Mouse (Mus musculus): ENCODE measurements around the gene Nod1.
A peak's percentile ranks its signal among the peaks of the same experiment; 100 is the strongest.

Gene Nod1

DNA sequence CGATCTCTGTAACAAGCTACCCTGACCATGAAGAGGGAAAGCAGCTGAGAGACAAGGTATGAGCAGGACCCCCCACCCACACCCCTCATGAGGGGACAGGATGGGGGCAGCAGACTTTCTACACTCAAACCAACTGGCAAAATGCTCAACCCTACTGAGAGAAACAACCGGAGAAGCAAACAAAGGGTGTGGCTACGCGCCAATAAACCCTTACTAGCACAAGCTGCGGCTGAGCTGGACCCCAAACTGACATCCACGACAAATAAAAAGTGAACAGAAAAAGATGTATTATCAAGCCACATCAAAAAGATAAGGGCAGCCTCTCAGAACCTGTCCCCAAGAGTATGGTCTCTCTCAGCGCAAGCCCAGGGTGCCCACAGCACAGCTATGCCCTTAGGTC, 32.3 kb downstream of the Nod1 start:
- DNase-seq (ENCODE audit: low spot score in 2 of 2) = no peak

DNA sequence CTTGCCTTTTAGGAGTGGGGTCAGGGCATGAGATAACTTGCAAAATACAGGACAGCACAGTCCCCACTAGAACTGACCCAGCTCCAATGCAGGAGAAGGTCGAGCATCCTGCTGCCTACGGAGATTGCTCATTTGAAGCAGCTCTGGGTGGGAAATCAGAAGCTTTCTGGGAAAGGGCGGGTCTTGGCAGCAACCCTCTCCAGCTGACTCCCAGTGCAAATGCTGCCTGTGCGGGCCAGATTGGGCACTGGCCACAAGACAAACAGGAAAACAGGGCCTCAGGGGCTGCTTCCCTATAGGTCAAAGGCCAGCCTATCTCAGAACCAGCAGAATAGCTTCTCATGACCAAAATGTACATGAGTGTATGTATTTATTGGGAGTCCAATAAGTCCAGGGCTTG, 32.8 kb downstream of the Nod1 start:
- DNase-seq (ENCODE audit: low spot score in 2 of 2) = no peak

DNA sequence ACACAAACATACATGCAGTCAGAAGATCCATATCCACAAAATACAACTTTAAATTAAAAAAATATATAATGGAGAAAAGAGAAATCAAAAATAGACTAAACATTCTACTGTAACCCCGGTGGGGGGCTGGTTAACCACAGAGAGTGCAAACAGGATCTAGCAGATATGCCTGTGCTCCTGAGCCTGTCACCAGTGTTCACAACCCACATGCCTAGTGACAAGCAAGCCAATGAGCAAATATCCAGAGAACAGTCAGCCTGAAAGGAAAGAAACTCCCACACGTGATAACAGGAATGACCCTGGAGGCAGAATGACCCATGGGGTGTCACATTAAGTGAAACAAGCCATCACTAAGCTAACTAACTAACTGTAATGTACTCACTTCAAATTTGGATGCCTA, 35.9 kb downstream of the Nod1 start:
- no peak for DNase-seq (ENCODE audit: low spot score in 2 of 2)

DNA sequence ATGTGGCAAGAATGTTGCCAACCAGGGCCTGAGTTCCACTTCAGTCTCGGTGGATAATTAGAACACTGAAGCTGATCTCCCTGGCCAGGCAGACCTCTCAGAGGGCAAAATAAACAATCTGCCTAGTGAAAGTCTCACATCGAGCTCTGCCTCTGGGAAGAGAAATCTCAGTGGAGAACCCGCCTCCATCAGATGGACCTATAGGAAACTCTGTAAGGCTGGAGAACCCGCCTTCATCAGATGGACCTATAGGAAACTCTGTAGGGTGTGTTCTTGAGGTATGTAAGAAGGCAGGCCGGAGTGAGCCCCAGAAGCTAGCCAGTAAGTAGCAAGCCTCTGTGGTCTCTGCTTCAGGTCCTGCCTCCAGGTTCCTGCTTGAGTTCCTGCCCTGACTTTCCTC, 37.5 kb downstream of the Nod1 start:
- no peak for DNase-seq (ENCODE audit: low spot score in 2 of 2)

DNA sequence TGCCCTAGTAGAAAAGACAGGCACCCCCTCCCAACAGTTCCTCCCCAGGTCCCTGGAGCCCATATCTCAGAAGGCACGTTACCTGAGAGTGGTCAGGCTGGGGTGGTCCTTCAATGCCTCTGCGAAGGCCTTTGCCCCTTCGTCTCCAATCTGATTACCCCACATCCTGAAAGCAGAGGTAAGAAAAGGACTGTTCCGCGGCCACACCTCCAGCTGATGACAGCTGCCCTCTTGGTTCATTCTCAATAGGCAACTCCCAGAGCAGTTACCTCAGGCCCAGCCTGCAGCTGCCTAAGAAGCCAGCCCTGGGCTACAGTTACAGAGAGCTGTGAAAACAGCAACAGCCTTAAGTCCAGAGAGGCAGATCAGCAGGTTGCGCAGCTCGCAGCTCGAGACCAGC, 38.1 kb downstream of the Nod1 start:
- no peak for DNase-seq (ENCODE audit: low spot score in 2 of 2)

DNA sequence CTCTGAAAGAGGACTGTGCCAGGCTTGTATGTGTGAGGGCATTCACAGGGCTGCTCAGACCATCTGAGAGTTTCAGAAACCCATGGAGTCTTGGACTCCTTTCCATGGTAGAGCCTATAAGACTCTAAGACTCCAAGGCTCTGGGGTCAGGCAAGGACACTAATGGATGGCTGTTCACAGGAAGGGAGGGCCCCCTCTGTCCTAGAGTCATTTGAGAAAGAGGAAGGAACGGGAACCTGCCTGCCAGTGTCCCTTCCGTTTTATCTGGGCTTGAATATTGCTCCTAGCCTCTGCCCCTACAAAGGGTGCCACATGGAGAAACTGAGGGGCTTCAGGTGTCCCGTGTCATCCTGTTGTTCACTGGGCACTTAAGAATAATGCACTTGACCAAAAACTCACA, 38.5 kb downstream of the Nod1 start:
- no peak for DNase-seq (ENCODE audit: low spot score in 2 of 2)

DNA sequence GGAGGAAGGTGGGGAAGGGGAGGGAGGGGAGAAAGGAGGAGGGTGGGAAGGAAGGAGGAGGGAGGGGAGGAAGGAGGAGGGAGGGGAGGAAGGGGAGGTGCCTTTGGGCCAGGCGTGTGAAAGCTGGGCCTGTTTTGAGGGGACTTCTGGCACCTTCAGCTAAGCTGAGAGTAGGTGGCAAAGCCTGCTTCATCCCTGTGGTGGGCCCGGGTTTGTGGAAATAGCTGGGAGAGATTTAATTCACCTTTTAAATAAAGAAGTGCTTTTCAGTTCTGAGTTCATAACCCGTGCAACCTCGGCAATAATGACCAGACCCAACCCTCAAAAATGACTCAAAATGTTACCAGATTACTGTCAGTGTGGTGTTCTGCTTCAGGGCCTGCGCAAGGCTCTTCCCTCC, 39.2 kb downstream of the Nod1 start:
- no peak for DNase-seq (ENCODE audit: low spot score in 2 of 2)

DNA sequence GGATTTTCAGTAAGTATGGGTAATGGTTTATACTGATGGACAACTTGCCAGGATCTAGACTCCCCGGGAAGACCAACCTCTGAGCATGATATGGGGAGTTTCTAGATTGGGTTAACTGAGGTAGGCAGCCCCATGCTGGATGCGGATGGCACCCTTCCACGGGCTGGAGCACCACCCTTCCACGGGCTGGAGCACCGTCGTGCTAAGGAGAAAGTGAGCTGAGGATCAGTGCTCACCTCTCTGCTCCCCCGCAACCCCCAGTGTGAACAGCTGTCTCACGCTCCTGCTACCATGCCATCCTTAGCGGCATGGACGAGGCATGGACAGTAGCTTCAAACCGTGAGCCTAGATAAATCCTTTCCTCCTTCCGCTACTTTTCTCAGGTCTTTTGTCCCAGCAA, 39.9 kb downstream of the Nod1 start:
- no peak for DNase-seq (ENCODE audit: low spot score in 2 of 2)

DNA sequence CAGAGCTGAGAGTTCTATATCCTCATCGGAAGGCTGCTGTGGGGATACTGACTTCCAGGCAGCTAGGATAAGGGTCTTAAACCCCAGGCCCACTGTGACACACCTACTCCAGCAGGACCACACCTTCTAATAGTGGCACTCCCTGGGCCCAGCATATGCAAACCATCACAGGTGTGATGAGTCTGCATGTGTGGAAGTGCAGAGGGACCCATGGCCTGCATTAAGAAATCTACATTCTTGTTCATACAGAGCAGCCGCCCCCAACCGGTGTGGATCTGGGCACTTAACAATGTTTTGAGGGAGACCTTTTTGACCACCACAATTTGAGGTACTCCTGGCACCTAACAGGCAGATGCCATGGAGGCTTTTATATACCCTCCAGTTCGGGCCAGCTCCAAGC, 40.8 kb downstream of the Nod1 start:
- DNase-seq (ENCODE audit: low spot score in 2 of 2) = no peak

DNA sequence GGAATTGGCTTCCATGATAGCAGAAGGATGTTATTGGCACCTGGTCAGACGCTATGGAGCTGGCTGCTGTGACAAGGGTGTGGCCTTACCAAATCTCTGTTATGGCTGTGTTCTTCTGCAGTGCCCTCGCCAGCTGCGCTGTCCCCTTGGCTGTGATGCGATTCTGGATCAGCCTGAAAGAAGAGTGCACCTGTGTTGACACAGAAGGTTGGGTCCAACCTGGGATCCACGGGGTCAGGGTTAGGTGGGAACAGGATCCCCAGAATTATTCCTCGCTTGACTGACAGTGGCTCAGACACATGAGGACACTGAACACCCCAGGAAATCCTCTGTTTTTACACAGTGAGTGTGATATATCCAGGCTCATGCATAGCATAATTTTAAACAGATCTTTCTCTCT, 44.5 kb downstream of the Nod1 start:
- no peak for DNase-seq (ENCODE audit: low spot score in 2 of 2)

DNA sequence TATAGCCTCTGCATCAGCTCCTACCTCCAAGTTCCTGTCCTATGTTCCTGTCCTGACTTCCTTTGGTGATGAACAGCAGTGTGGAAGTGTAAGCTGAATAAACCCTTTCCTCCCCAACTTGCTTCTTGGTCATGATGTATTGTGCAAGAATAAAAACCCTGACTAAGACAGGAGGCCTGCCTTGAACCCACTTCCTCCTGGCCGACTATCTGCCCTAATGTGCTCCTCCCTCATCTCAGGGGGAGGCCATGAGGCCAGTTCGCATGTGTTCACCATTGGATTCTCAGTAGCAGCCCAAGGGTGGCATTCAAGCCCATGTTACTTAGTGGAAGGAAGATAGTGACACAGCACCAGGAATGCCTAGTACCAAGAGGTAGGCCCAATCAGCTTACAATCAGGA, 45.5 kb downstream of the Nod1 start:
- DNase-seq (ENCODE audit: low spot score in 2 of 2) = no peak

DNA sequence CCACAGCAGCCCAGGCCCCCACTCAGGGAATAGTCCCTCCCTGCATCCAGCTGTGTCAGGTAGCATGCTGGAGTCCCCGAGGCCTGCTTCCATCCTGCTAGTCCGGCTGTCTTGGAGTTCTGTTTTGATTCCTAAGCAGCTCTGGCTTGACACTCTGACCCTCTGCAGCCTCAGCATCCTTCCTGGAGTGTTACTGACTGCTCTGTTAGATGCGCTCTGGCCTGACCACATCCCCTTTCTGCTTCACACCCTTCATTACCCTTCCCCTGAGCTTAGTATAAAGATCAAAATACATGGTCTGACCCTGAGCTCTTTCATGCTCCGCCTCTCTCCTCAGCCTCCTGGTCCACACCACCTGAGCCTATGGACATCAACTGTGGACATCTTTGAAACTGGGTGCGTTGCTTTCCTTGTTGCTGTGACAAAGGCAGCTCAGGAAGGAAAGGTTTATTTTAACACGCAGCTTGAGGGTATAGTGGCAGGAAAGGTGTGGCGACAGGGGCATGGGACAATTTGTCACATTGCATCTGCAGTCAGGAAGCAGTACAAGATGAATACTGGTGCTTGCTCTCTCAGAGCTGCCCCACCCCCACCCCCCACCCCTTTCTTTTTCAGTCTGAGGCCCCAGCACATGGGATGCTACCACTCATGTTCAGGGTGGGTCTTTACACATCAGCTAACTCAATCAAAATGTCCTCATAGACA, 46.5 kb downstream of the Nod1 start:
- DNase-seq (ENCODE audit: low spot score in 2 of 2) = no peak

DNA sequence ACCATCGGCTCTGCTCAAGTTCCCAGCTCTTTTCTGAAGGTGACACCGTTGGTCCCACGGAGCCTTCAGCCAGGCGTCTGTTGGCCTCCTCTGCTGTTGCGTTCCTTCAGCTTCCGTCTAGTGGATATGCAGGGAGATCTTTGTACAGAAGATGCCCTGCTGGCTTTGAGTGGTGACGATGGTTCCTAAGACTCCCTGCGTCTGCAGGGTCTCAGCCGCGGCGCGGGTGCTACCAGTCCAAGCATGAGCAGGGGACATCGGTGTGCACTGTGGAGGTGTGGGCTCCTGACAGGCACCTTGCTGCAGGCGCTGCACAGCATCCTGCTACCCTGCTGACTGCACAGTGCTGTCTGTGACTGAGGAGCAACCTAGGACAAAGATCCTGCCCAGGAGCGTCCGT, 47.9 kb downstream of the Nod1 start:
- DNase-seq (ENCODE audit: low spot score in 2 of 2) = no peak

DNA sequence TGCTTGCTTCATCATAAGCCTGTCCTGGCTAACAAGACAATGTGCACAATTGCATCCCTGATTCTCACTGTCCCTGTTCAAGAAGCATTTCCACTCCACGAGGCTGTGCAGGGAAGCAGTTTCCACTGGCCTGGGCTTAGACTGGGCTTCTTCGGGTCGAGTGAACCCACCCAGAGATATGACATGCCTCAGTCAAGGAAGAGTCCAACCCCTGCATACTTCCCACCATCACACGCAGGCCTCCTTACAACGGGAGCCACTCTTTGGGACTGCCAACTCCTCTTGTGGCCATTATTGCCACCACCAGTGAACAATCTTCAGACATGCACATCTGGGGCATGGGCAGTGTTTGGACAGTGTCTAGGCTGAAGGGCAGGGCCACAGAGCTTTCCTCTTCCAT, 53.9 kb downstream of the Nod1 start:
- DNase-seq (ENCODE audit: low spot score in 2 of 2) = no peak

DNA sequence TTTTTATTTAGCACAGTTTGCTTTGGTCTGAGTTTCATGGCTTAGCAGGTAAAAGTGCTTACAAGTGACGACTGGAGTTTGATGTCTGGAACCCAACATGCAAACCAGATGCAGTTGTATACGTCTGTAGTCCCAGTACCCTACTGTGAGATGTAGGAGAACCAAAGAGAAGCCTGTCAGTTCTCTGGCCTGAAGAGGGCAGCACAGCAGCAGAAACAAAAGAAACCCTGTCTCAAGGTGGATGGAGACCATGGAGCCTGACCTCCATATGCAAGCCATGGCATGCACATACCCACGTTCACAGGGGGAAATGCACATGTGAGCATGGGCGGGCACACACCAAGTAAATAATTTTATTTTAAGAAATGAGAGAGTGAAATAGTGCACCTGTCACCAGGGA, 54.9 kb downstream of the Nod1 start:
- DNase-seq (ENCODE audit: low spot score in 2 of 2) = peak; percentile 59 to 61

DNA sequence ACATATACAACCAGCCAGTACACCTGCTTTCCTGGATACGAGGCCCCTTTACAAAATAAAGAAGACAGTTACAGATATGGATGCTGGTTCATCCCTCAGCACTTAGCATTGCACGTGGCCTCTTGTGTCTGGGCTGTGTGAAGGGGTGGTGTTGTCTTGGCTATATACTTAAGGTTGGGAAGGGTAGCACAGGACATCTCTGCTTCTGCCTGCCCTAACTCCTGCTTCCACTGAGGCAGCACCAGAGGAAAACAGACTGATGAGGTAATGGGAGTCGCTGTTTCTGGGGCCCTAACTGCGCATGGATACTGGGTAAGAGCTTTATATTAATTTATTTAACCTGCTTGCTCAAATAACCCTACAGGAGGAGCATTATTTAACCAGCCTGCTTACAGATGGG, 55.5 kb downstream of the Nod1 start:
- no peak for DNase-seq (ENCODE audit: low spot score in 2 of 2)

DNA sequence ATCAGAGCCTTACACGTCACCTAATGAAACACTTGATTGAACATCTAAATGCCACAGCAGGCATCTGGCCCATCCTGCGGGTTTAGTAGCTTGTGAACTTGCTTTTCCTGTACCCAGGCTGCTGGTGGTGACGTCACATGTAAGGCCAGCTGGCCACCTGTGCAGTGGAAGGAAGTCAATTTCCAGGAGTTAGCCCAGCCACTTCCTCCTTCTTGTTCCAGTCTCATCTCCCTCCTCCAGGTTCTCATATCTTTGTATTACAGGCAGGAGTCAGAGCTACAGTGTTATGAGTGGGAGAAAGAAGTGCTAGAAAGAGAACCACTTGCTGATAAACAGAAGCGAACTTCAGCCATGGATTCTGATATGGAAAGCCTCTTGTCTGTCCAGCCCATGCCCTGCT, 56.2 kb downstream of the Nod1 start:
- no peak for DNase-seq (ENCODE audit: low spot score in 2 of 2)

DNA sequence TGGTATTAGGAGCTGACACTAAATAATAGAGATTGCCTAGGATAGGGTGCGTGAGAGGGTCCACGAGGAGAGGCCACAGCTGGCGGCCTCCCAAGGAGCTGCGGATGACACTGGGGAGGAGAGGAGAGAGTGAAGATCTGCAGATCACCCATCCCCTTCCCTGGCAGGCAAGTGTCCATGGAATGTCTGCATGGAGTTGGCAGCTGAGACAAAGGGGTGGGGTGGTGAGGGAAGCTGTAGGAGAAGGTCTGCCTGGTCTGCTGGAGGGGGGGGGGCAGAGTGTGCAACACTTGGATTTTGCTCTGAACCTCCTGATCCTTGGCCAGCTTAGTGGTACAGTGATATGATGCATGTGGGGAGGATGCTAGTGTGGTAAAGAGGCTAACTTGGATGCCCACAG, 57.4 kb downstream of the Nod1 start:
- DNase-seq (ENCODE audit: low spot score in 2 of 2) = no peak

DNA sequence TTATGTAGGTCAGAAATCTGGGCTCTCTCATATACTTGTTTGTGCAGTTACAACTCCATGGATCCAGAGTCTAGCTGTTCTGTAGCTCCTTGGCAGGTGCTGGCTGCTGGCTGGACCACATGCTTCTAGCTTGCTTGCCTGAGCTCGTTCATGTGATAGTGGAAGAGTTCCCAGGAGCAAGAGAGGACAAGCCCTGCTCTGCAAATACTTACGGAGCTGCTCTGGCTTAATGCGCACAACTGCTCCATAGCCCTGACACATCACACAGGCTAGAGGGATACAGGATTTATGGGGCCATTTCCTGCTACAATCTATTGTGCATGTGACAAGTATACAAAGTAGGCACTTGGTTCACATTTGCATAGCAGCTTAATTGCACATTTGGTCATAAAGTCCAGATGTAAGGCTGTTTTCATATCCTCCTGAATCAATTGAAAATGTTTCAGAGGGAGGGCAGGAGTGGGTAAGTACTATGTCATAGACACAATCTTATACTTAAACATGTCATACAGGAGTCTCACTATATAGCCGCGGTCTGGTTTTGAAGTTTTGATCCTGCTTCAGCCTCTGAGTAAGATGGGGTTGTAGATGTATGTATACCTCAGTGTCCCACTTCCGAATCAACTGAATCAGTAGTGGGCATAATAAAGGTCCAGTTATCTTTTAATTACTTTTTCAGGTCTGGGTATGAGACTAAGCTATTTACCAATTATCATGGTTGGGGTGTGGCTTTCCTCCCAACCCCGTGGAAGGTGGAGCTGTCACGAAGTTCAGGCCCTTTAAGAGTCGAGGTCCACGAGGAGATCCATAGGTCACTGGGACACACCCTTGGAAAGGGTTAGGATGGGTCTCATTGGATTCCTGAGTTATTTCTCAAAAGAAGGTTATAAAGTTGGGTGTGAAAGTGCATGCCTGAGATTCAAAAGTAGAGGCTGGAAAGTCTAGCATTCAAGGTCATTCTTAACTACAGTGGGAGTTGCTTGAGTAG, 66.1 kb downstream of the Nod1 start:
- DNase-seq (ENCODE audit: low spot score in 2 of 2) = no peak

DNA sequence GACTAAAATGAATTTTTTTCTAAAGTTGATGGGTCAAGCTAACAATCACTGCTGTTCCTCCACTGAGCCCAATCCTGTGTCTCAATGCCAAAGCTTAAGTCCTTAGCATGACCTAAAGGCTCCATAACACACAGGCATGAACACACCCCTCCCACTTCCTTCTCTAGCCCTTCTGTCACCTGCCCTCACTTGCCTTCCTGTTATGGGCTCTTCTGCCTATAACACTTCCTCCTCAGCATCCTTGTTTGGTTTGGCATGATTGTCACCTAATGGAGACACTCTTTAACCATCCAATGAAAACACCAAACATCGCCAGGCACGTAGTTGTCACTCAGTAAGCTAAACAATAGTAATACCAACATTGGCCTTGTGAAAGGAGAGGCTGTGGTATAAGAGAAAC, 69.9 kb downstream of the Nod1 start:
- no peak for DNase-seq (ENCODE audit: low spot score in 2 of 2)

DNA sequence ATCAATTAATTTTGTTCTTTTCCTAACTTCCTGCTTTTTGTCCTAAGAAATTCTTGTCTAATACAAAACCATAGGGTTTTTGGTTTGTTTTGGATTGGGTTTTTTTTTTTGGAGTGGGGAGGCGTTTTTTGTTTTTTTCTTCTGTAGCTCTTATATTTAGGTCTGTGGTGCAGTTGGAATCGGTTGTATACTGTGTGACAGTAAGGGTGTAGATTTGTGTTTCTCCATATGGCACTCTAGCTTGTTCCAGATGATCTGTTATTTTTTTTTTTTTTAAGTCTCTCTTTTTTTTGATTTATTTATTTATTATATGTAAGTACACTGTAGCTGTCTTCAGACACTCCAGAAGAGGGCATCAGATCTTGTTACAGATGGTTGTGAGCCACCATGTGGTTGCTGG, 72.2 kb downstream of the Nod1 start:
- no peak for DNase-seq (ENCODE audit: low spot score in 2 of 2)

DNA sequence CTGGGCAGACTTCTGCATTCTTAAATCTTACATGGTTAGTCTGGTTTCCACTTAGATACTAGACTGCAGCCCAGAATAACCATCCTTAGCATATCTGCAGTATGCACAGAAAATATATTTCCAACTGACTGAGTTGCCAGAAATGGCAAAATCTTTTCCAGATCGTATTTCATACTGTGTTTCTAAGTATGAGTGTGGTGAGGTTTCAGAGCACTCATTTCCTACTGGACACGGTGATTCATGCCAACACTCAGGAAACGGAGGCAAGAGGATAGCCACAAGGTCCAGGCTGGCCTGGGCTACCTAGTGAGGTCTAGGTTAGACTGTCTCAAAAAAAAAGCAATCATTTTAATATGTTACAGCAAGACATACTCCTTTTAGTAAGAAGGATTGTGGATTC, 81.0 kb downstream of the Nod1 start:
- DNase-seq (ENCODE audit: low spot score in 2 of 2) = no peak

DNA sequence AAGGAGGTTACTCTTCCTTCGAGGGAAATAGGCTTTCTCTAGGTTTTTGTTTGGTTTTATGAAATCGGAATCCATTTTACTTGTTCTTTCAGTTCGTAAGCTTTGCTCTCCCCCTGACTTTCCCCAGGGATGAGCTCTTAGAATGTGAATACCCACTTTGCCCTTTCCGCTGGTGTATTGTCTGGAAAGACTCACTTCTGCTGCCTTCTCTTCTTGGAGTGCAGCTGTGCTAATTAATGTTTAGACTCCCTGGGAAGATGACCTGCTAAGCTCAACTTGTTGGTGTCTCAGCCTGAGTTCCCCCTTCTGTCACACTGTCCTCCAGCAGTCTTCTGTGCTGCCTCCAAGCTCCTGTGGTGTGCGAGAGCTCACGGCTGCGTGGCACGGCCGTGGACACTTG, 82.2 kb downstream of the Nod1 start:
- DNase-seq (ENCODE audit: low spot score in 2 of 2) = no peak
